Mouse (Mus musculus) kidney, postnatal 4 days (tissue): Measurements from ENCODE around the gene Fam213b.

Source experiments
- DNase-seq, 2 experiments: peaks; one replicate each; pipeline ENCODE4 v3.0.0; 2021; ENCODE audit warnings: mixed read lengths in 2 of 2

Gene Fam213b

GRCm38 (mm10) chr4:154873186-154873585 is 25.7 kb downstream of the Fam213b start:
- no peak for DNase-seq

GRCm38 (mm10) chr4:154871757-154872251 is 27.1 kb downstream of the Fam213b start:
- DNase-seq, result peak; percentile 56 to 73

GRCm38 (mm10) chr4:154870721-154871120 is 28.2 kb downstream of the Fam213b start:
- DNase-seq, result no peak

GRCm38 (mm10) chr4:154869440-154869839 is 29.5 kb downstream of the Fam213b start, which contains the start of gene Mmel1:
Mmel1 (plus strand) TSS chr4:154869585.
- no peak for DNase-seq

- no peak for DNase-seq
Observed at GRCm38 (mm10) chr4:154867257-154867656, 31.7 kb downstream of the Fam213b start.

GRCm38 (mm10) chr4:154866391-154866790 is 32.5 kb downstream of the Fam213b start:
- DNase-seq, result no peak

- DNase-seq, result no peak
Observed at GRCm38 (mm10) chr4:154864961-154865760, 33.8 kb downstream of the Fam213b start.

- peak; percentile 98 for DNase-seq
Observed at GRCm38 (mm10) chr4:154864271-154864771, 34.6 kb downstream of the Fam213b start.

- DNase-seq, result no peak
Observed at GRCm38 (mm10) chr4:154863436-154863935, 35.4 kb downstream of the Fam213b start.

- no peak for DNase-seq
Observed at GRCm38 (mm10) chr4:154861967-154862366, 37.0 kb downstream of the Fam213b start.

- DNase-seq, result no peak
Observed at GRCm38 (mm10) chr4:154858601-154859000, 40.3 kb downstream of the Fam213b start.

- DNase-seq, result no peak
Observed at GRCm38 (mm10) chr4:154857366-154858240, 41.3 kb downstream of the Fam213b start.

GRCm38 (mm10) chr4:154856882-154857281 is 42.1 kb downstream of the Fam213b start:
- no peak for DNase-seq

- no peak for DNase-seq
Observed at GRCm38 (mm10) chr4:154856480-154856837, 42.5 kb downstream of the Fam213b start.

GRCm38 (mm10) chr4:154855721-154856479 is 43.0 kb downstream of the Fam213b start:
- peak; percentile 84 to 90 for DNase-seq

- no peak for DNase-seq
Observed at GRCm38 (mm10) chr4:154854676-154855345, 44.1 kb downstream of the Fam213b start.

GRCm38 (mm10) chr4:154853881-154854280 is 45.1 kb downstream of the Fam213b start:
- no peak for DNase-seq

- no peak for DNase-seq
Observed at GRCm38 (mm10) chr4:154852696-154853095, 46.2 kb downstream of the Fam213b start.
